Mouse (Mus musculus) myocyte (in vitro differentiated cells): ENCODE measurements around the gene Krtcap3. TPM values are rescaled to one million over a fixed set of nuclear protein-coding genes. Genes with fewer than 3 reads are reported as not detected.

Source experiments
- H3K27me3 ChIP-seq: one replicate; pipeline ENCODE4 v1.6.1; 2011; ENCODE audit not compliant: control insufficient read depth, insufficient read depth, insufficient read length
- H3K36me3 ChIP-seq: one replicate; pipeline ENCODE4 v1.6.1; 2011; ENCODE audit not compliant: control insufficient read depth, insufficient read depth
- H3K4me2 ChIP-seq: one replicate; pipeline ENCODE4 v1.6.1; 2011; ENCODE audit warnings: low read depth, control low read depth
- H3K4me3 ChIP-seq: one replicate; pipeline ENCODE4 v1.5.1; 2011; ENCODE audit warnings: mild to moderate bottlenecking, control low read depth, moderate library complexity
- H3K79me2 ChIP-seq: one replicate; pipeline ENCODE4 v1.6.1; 2011; ENCODE audit not compliant: control insufficient read depth, insufficient read depth
- H3ac ChIP-seq: one replicate; pipeline ENCODE4 v1.6.1; 2011; ENCODE audit not compliant: control insufficient read depth, insufficient read length
- CEBPB ChIP-seq: IDR thresholded peaks from 2 replicates; pipeline ENCODE4 v1.6.1; 2011; ENCODE audit warnings: mild to moderate bottlenecking, moderate library complexity; ENCODE audit not compliant: poor library complexity, insufficient read depth, severe bottlenecking
- E2F4 ChIP-seq: IDR thresholded peaks from one replicate; pipeline ENCODE4 v1.6.1; 2011; ENCODE audit warnings: mild to moderate bottlenecking, control low read depth, moderate library complexity; ENCODE audit not compliant: insufficient read depth
- MAX ChIP-seq: IDR thresholded peaks from one replicate; pipeline ENCODE4 v1.6.1; 2011; ENCODE audit warnings: low read depth, mild to moderate bottlenecking, control low read depth
- MYOD1 ChIP-seq, 3 experiments: IDR thresholded peaks; one replicate each; pipeline ENCODE4 v1.6.1; 2011; ENCODE audit warnings: control low read depth in 2 of 3, low read depth in 2 of 3, mild to moderate bottlenecking in 2 of 3, moderate library complexity in 1 of 3; ENCODE audit not compliant: insufficient read length in 2 of 3, control insufficient read depth in 1 of 3
- MYOG ChIP-seq, 3 experiments: IDR thresholded peaks; one replicate each; pipeline ENCODE4 v1.6.1; 2011; ENCODE audit warnings: control low read depth in 2 of 3, low read depth in 2 of 3, mild to moderate bottlenecking in 2 of 3; ENCODE audit not compliant: insufficient read length in 2 of 3, control insufficient read depth in 1 of 3, insufficient read depth in 1 of 3
- POLR2A ChIP-seq: IDR thresholded peaks from one replicate; pipeline ENCODE4 v1.6.1; 2011; ENCODE audit warnings: low read depth, mild to moderate bottlenecking, control low read depth, moderate library complexity; ENCODE audit not compliant: insufficient read length
- POLR2AphosphoS2 ChIP-seq: IDR thresholded peaks from one replicate; pipeline ENCODE4 v1.6.1; 2011; ENCODE audit warnings: low read depth, control low read depth; ENCODE audit not compliant: insufficient read length
- REST ChIP-seq: IDR thresholded peaks from one replicate; pipeline ENCODE4 v1.6.1; 2011; ENCODE audit warnings: mild to moderate bottlenecking, control low read depth, moderate library complexity; ENCODE audit not compliant: insufficient read depth, insufficient read length
- SRF ChIP-seq: IDR thresholded peaks from one replicate; pipeline ENCODE4 v1.6.1; 2011; ENCODE audit warnings: low read depth; ENCODE audit not compliant: control insufficient read depth, insufficient read length
- TCF12 ChIP-seq: IDR thresholded peaks from one replicate; pipeline ENCODE4 v1.6.1; 2011; ENCODE audit warnings: mild to moderate bottlenecking, control low read depth; ENCODE audit not compliant: poor library complexity, insufficient read depth, severe bottlenecking
- TCF3 ChIP-seq: IDR thresholded peaks from one replicate; pipeline ENCODE4 v1.6.1; 2011; ENCODE audit warnings: low read depth, control low read depth; ENCODE audit not compliant: insufficient read length
- USF1 ChIP-seq: IDR thresholded peaks from one replicate; pipeline ENCODE4 v1.6.1; 2011; ENCODE audit warnings: low read depth, mild to moderate bottlenecking, control low read depth, moderate library complexity
- polyA plus RNA-seq: library from polyadenylated mRNA; unstranded; fragments of >200 nt; fragmentation: generic; extraction: Trizol; gene quantifications from one replicate; pipeline ENCODE4 v1.2.1, GENCODE M21; 2012; ENCODE audit warnings: missing spikeins

Krtcap3 gene
- polyA plus RNA-seq, 1 experiment = 2.1 TPM

DNA sequence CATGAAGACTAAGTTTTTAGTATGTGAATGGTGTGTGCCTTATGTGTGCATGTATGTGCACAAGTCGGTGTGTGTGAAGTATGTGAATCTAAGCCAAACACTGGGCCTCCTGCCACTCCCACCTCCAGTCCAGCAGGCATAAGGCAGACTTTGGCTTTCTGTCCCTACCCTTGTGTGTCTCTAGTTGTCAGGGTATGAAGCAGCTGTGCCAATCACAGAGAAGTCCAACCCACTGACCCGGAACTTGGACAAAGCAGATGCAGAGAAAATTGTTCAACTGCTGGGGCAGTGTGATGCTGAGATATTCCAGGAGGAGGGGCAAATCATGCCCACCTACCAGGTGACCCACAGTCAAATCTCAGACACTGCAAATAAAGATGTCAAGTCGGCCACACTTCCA is 46.5 kb downstream of the Krtcap3 start:
- H3ac ChIP-seq = no peak overlapping the region
- no peak for TF ChIP-seq SRF
- no peak for TF ChIP-seq USF1
- TF ChIP-seq MYOD1 (IDR thresholded peaks at IDR 0.05; ENCODE audit: control insufficient read depth in 1 of 3, insufficient read length in 2 of 3, low read depth in 2 of 3) = no peak
- TF ChIP-seq MYOG (IDR thresholded peaks at IDR 0.05; ENCODE audit: control insufficient read depth in 1 of 3, insufficient read depth in 1 of 3, insufficient read length in 2 of 3, low read depth in 2 of 3) = no peak
- no peak for TF ChIP-seq POLR2A
- TF ChIP-seq CEBPB = no peak
- TF ChIP-seq E2F4 = no peak
- no peak for TF ChIP-seq TCF3
- TF ChIP-seq POLR2AphosphoS2 = no peak
- TF ChIP-seq TCF12 = no peak
- TF ChIP-seq MAX = no peak
- no peak for TF ChIP-seq REST
- peaks cover 34% of the 10 kb centered on the region for H3K27me3 ChIP-seq
- no peaks in the 10 kb centered on the region for H3K36me3 ChIP-seq
- H3K79me2 ChIP-seq = no peaks in the 10 kb centered on the region
- H3K4me3 ChIP-seq = no peak overlapping the region
- H3K4me2 ChIP-seq = no peak overlapping the region

DNA sequence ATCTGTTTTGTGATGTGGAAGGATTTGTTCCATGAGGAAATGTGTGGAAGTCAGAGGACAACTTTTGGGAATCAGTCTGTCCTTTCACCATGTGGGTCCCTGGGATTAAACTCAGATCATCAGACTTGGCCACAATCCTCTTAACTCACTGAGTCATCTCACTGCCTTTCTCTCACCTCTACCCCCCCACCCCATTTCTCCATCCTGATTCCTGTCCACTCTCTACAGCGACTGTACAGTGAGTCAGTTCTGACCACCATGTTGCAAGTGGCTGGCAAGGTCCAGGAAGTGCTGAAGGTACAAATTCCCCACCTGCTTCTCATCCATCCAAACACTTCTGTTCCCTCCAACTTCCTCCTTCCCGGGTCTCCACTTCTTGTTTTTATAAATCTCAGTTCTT is 47.0 kb downstream of the Krtcap3 start:
- Histone ChIP-seq H3K27me3 (peaks cover 34% of the 10 kb centered on the region), H3K4me2 (no peak overlapping the region), H3K36me3 (no peaks in the 10 kb centered on the region), H3ac (no peak overlapping the region), H3K4me3 (no peak overlapping the region), H3K79me2 (no peaks in the 10 kb centered on the region)
- TF ChIP-seq E2F4 (no peak), MAX (no peak), CEBPB (no peak), POLR2A (no peak), SRF (no peak), TCF3 (no peak), USF1 (no peak), REST (no peak), POLR2AphosphoS2 (no peak), MYOG (IDR thresholded peaks at IDR 0.05; ENCODE audit: control insufficient read depth in 1 of 3, insufficient read depth in 1 of 3, insufficient read length in 2 of 3, low read depth in 2 of 3) (no peak), MYOD1 (IDR thresholded peaks at IDR 0.05; ENCODE audit: control insufficient read depth in 1 of 3, insufficient read length in 2 of 3, low read depth in 2 of 3) (no peak), TCF12 (no peak)

DNA sequence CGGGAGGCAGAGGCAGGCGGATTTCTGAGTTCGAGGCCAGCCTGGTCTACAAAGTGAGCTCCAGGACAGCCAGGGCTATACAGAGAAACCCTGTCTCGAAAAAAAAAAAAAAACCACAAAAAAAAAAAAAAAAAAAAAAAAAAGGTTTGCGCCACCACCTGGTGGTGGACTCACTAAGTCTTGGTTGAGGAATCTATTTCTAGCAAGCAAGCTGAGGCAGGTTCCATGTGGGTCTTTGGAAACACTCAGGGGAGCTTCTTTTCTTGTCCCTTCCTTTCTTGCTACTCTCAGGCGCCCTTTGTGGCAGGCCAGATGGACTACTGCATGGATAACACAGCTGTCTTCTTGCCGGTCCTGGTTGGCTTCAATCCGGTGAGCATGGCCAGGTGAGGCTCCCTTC is 50.4 kb downstream of the Krtcap3 start:
- no peak for TF ChIP-seq SRF
- no peak for TF ChIP-seq REST
- no peak for TF ChIP-seq MAX
- TF ChIP-seq POLR2AphosphoS2 = no peak
- TF ChIP-seq TCF3 = no peak
- TF ChIP-seq USF1 = no peak
- no peak for TF ChIP-seq POLR2A
- no peaks in the 10 kb centered on the region for H3K79me2 ChIP-seq

More for the DNA sequence above, 50.4 kb downstream of the Krtcap3 start:
- Histone ChIP-seq H3K36me3 (no peaks in the 10 kb centered on the region), H3K27me3 (peaks cover 40% of the 10 kb centered on the region), H3K4me2 (no peak overlapping the region), H3ac (no peak overlapping the region), H3K4me3 (no peak overlapping the region)

Other genes with a start within 250 kb of the Krtcap3 start
- 143 TPM for gene Atraid, start 203.4 kb upstream of the Krtcap3 start, polyA plus RNA-seq
- 11.1 TPM for gene Slc5a6, start 202.8 kb upstream of the Krtcap3 start, polyA plus RNA-seq
- 31.5 TPM for gene Cad, start 196.9 kb upstream of the Krtcap3 start, polyA plus RNA-seq
- not detected for gene Dnajc5g, start 145.4 kb upstream of the Krtcap3 start, polyA plus RNA-seq
- gene Slc30a3, start 143.5 kb upstream of the Krtcap3 start, polyA plus RNA-seq = 0.19 TPM
- 110 TPM for gene Trim54, start 135.0 kb upstream of the Krtcap3 start, polyA plus RNA-seq
- 0.78 TPM for gene Ucn, start 112.9 kb upstream of the Krtcap3 start, polyA plus RNA-seq
- gene Mpv17, start 97.4 kb upstream of the Krtcap3 start, polyA plus RNA-seq = 35.8 TPM
- gene Gm29609, start 71.8 kb upstream of the Krtcap3 start, polyA plus RNA-seq = 2.6 TPM
- gene Gtf3c2, start 71.5 kb upstream of the Krtcap3 start, polyA plus RNA-seq = 24.9 TPM
- 138 TPM for gene Snx17, start 58.5 kb upstream of the Krtcap3 start, polyA plus RNA-seq
- 60.2 TPM for gene Eif2b4, start 58.3 kb upstream of the Krtcap3 start, polyA plus RNA-seq
- gene Zfp513, start 49.4 kb upstream of the Krtcap3 start, polyA plus RNA-seq = 25.6 TPM
- 89.3 TPM for gene Ppm1g, start 31.0 kb upstream of the Krtcap3 start, polyA plus RNA-seq
- gene Nrbp1, start 10.8 kb upstream of the Krtcap3 start, polyA plus RNA-seq = 87.9 TPM
- gene Gm9970, start 10.5 kb upstream of the Krtcap3 start, polyA plus RNA-seq = not detected
- 22.5 TPM for gene Ift172, start 39.4 kb downstream of the Krtcap3 start, polyA plus RNA-seq
- gene Fndc4, start 44.4 kb downstream of the Krtcap3 start, polyA plus RNA-seq = 4.9 TPM
- 0.16 TPM for gene Gckr, start 45.8 kb downstream of the Krtcap3 start, polyA plus RNA-seq
- gene Zfp512, start 200.7 kb downstream of the Krtcap3 start, polyA plus RNA-seq = 12.8 TPM
- gene 4930548H24Rik, start 234.0 kb downstream of the Krtcap3 start, polyA plus RNA-seq = not detected
- 19.1 TPM for gene Gpn1, start 243.1 kb downstream of the Krtcap3 start, polyA plus RNA-seq